In genomic region chr10:70135680-70136079, GRCm38 (mm10) we compare ENCODE assay signal across 9 mouse cellular contexts. TPM values are rescaled to one million over a fixed set of nuclear protein-coding genes. Genes with fewer than 3 reads are reported as not detected.
DNase-seq lines count a peak whose midpoint lies in the region; ATAC-seq and TF ChIP-seq lines count a peak whose summit lies in the region.
"Had no signal": no experiment of that assay in that cellular context is flagged by ENCODE, and none has a peak within 500 bp of the region (broad histone marks: within the 10 kb centered on the region; RNA-seq: fewer than 3 reads in every experiment).

No protein-coding gene starts in this region.

- H3K79me2 ChIP-seq in CH12.LX (replicated peaks; ENCODE audit: control insufficient read depth, extremely low read depth, insufficient read depth, poor library complexity, severe bottlenecking): peaks cover 19% of the 10 kb centered on the region

- no peak overlapping the region for H3K27ac ChIP-seq in hindbrain, postnatal 0 days
- H3K27ac ChIP-seq in hindbrain, embryonic 12.5 days: no peak overlapping the region
- H3K27ac ChIP-seq in CH12.LX (ENCODE audit: insufficient read depth, low read depth): no peak overlapping the region
- no peak overlapping the region for H3K27ac ChIP-seq in midbrain, embryonic 13.5 days
- H3K27ac ChIP-seq: embryonic facial prominence, embryonic 12.5 days had no signal

- no peaks in the 10 kb centered on the region for H3K4me1 ChIP-seq in hindbrain, postnatal 0 days (ENCODE audit: insufficient read depth, low read length)
- H3K4me1 ChIP-seq in hindbrain, embryonic 12.5 days: peaks cover 32% of the 10 kb centered on the region
- peaks cover 4 to 49% of the 10 kb centered on the region in 2 experiments; a peak in 3 of 4 replicates for H3K4me1 ChIP-seq in CH12.LX (ENCODE audit: control insufficient read depth in 1 of 2, insufficient read depth in 2 of 2)
- H3K4me1 ChIP-seq in midbrain, embryonic 13.5 days (replicated peaks): peaks cover 26% of the 10 kb centered on the region

- DNase-seq in hindbrain, postnatal 0 days (ENCODE audit: low spot score): peak; percentile 18
- DNase-seq in CH12.LX (ENCODE audit: extremely low read depth) (peak; percentile 58), ZHBTc4 (ENCODE audit: low read depth, low spot score) (peak; percentile 88)
- peak; percentile 31 for DNase-seq in lung, postnatal 25 days (ENCODE audit: low spot score)
- DNase-seq in frontal cortex, adult 2 months (ENCODE audit: extremely low spot score in 1 of 2, low spot score in 1 of 2): no peak
- no peak for DNase-seq in layer of hippocampus, adult 11-12 months (ENCODE audit: low spot score)

- H3K27me3 ChIP-seq in hindbrain, postnatal 0 days (ENCODE audit: insufficient read depth, low read length): no peaks in the 10 kb centered on the region
- H3K27me3 ChIP-seq in hindbrain, embryonic 12.5 days: no peaks in the 10 kb centered on the region
- H3K27me3 ChIP-seq in CH12.LX (replicated peaks): no peaks in the 10 kb centered on the region
- H3K27me3 ChIP-seq in midbrain, embryonic 13.5 days: no peaks in the 10 kb centered on the region
- H3K27me3 ChIP-seq: embryonic facial prominence, embryonic 12.5 days had no signal

- no peaks in the 10 kb centered on the region for H3K36me3 ChIP-seq in hindbrain, postnatal 0 days (ENCODE audit: insufficient read depth, low read length)
- H3K36me3 ChIP-seq in hindbrain, embryonic 12.5 days: no peaks in the 10 kb centered on the region
- peaks cover 0 to 44% of the 10 kb centered on the region in 2 experiments for H3K36me3 ChIP-seq in CH12.LX (replicated peaks in 1 of 2; ENCODE audit: control insufficient read depth in 1 of 2, insufficient read depth in 1 of 2, low read length in 1 of 2)
- H3K36me3 ChIP-seq in midbrain, embryonic 13.5 days: no peaks in the 10 kb centered on the region
- H3K36me3 ChIP-seq: embryonic facial prominence, embryonic 12.5 days had no signal

- no peak overlapping the region for H3K9ac ChIP-seq in hindbrain, postnatal 0 days (replicated peaks; ENCODE audit: low read length)
- H3K9ac ChIP-seq in hindbrain, embryonic 12.5 days: no peak overlapping the region
- H3K9ac ChIP-seq in CH12.LX (ENCODE audit: insufficient read depth, low read depth): no peak overlapping the region
- H3K9ac ChIP-seq in midbrain, embryonic 13.5 days (replicated peaks): no peak overlapping the region
- H3K9ac ChIP-seq: embryonic facial prominence, embryonic 12.5 days had no signal

- dilution Hi-C loops in CH12.LX (cut with MboI; ENCODE audit: extremely low pct_ligation_motif_present, extremely low pct_unique_long_range_greater_than_20kb, low sequenced_read_pairs): no loop called here

- no peak for TF ChIP-seq EP300 in CH12.LX (IDR thresholded peaks at IDR 0.05; ENCODE audit: low read length)

- peak; percentile 33 for TF ChIP-seq RAD21 in CH12.LX (IDR thresholded peaks at IDR 0.05; ENCODE audit: low read depth, low read length)

- in situ Hi-C loops in CH12.LX (cut with MboI; ENCODE audit: low pct_ligation_motif_present, low pct_unique_long_range_greater_than_20kb, low sequenced_read_pairs): no loop called here

- 81% methylated on average over 5 of the region's 5 CpGs for WGBS in hindbrain, postnatal 0 days
- WGBS in hindbrain, embryonic 12.5 days: 79% methylated on average over 5 of the region's 5 CpGs
- WGBS in midbrain, embryonic 13.5 days: 81% methylated on average over 5 of the region's 5 CpGs

- H3K4me3 ChIP-seq in hindbrain, postnatal 0 days (ENCODE audit: low read length): no peak overlapping the region
- H3K4me3 ChIP-seq in hindbrain, embryonic 12.5 days: no peak overlapping the region
- H3K4me3 ChIP-seq in CH12.LX (replicated peaks in 1 of 3; ENCODE audit: low read depth in 2 of 3, low read length in 2 of 3, poor library complexity in 1 of 3): no peak overlapping the region
- H3K4me3 ChIP-seq in midbrain, embryonic 13.5 days (replicated peaks): no peak overlapping the region
- H3K4me3 ChIP-seq: embryonic facial prominence, embryonic 12.5 days had no signal

- H3K9me3 ChIP-seq in hindbrain, postnatal 0 days (ENCODE audit: low read length): no peaks in the 10 kb centered on the region
- no peaks in the 10 kb centered on the region for H3K9me3 ChIP-seq in hindbrain, embryonic 12.5 days (replicated peaks)
- H3K9me3 ChIP-seq in CH12.LX (replicated peaks; ENCODE audit: low read length): no peaks in the 10 kb centered on the region
- no peaks in the 10 kb centered on the region for H3K9me3 ChIP-seq in midbrain, embryonic 13.5 days
- H3K9me3 ChIP-seq: embryonic facial prominence, embryonic 12.5 days had no signal

- TF ChIP-seq POLR2A in CH12.LX (IDR thresholded peaks at IDR 0.05; ENCODE audit: low read depth, low read length): no peak

- no peak overlapping the region for H3K4me2 ChIP-seq in hindbrain, postnatal 0 days (ENCODE audit: low read depth, low read length)
- no peak overlapping the region for H3K4me2 ChIP-seq in hindbrain, embryonic 12.5 days (replicated peaks)
- H3K4me2 ChIP-seq in CH12.LX (ENCODE audit: insufficient read depth, low read depth, poor library complexity, severe bottlenecking): no peak overlapping the region
- H3K4me2 ChIP-seq in midbrain, embryonic 13.5 days (replicated peaks): no peak overlapping the region
- H3K4me2 ChIP-seq: embryonic facial prominence, embryonic 12.5 days had no signal

- no peak for ATAC-seq in hindbrain, postnatal 0 days
- ATAC-seq in hindbrain, embryonic 12.5 days (ENCODE audit: low FRiP score): no peak
- no peak for ATAC-seq in midbrain, embryonic 13.5 days

- peak; percentile 52 for TF ChIP-seq CTCF in hindbrain, postnatal 0 days (IDR thresholded peaks at IDR 0.05; ENCODE audit: low read depth)
- TF ChIP-seq CTCF in CH12.LX (conservative IDR thresholded peaks at IDR 0.05 in 1 of 2, IDR thresholded peaks at IDR 0.05 in 1 of 2; ENCODE audit: low read depth in 2 of 2, low read length in 2 of 2): peak; percentile 61 to 68

TF ChIP-seq in CH12.LX, 34 proteins besides CTCF, POLR2A, EP300 and RAD21:
- TF ChIP-seq MAFK (IDR thresholded peaks at IDR 0.05; ENCODE audit: insufficient replicate concordance, low read length) (no peak), SMC3 (IDR thresholded peaks at IDR 0.05; ENCODE audit: low read depth, low read length) (peak; percentile 37; the same call in 1 of the 2 replicates), MYC (IDR thresholded peaks at IDR 0.05; ENCODE audit: low read depth, low read length) (0 out of 2 replicates have a peak, but pooled peaks have one; percentile 22), ZNF384 (IDR thresholded peaks at IDR 0.05; ENCODE audit: low read depth, low read length) (peak; percentile 87), POLR2AphosphoS2 (IDR thresholded peaks at IDR 0.05; ENCODE audit: low read depth, low read length) (no peak)
TF ChIP-seq in CH12.LX: peak in this region for 3.

RNA-seq across cellular contexts. Expression of gene Ccdc6, which starts 38.8 kb away (rescaled TPM):
- total RNA-seq in hindbrain, postnatal 0 days (2014; rRNA removed): 28.0 and 29.7 TPM in 2 replicates
- polyA plus RNA-seq in hindbrain, postnatal 0 days (2015; fragmentation: Nextera tagmentation; extraction: Ambion mirVana): 22.6 and 22.9 TPM in 2 replicates
- 17.0 and 18.9 TPM in 2 replicates for polyA plus RNA-seq in hindbrain, embryonic 12.5 days (2016; fragmentation: Nextera tagmentation; extraction: Ambion mirVana)
- 28.5 and 36.7 TPM in 2 replicates for total RNA-seq in CH12.LX (2012; rRNA removed)
- 17.1 and 19.7 TPM in 2 replicates for total RNA-seq in CH12.LX (2014; rRNA removed)
- polyA plus RNA-seq in CH12.LX (2012; ENCODE audit: insufficient read length, low read depth): 33.0 and 33.5 TPM in 2 replicates
- 21.1 and 21.7 TPM in 2 replicates for polyA plus RNA-seq in midbrain, embryonic 13.5 days (2015; fragmentation: Nextera tagmentation; extraction: Ambion mirVana)
- 22.6 and 23.7 TPM in 2 replicates for polyA plus RNA-seq in frontal cortex, adult 2 months (2012; rRNA removed)

Comparison
In these comparisons a context has a peak if more than half of its experiments do, and no peak if none do; other contexts are left out.
1. DNase-seq: peak in hindbrain, postnatal 0 days (single experiment), CH12.LX (single experiment), ZHBTc4 (single experiment) and lung, postnatal 25 days (single experiment); none in frontal cortex, adult 2 months (0 of 2) and layer of hippocampus, adult 11-12 months (single experiment).